Mouse (Mus musculus) embryo, embryonic 10.5 days (tissue): ENCODE measurements at regions not wholly inside any gene's neighbourhood (a gene's known extent, or its start where the extent isn't known, plus 50 kb on each side); places are given as distances from the start of the nearest gene placed in this dataset.

Experiments
- DNase-seq: peaks from one replicate; pipeline ENCODE4 v3.0.0-alpha.2; 2015; ENCODE audit warnings: low spot score

- DNase-seq, result no peak
Measured at GRCm38 (mm10) chr13:116017886-116018285, 291.6 kb downstream of the Isl1 start.

GRCm38 (mm10) chr13:116003733-116004132 is 305.8 kb downstream of the Isl1 start:
- no peak for DNase-seq

- DNase-seq, result no peak
Measured at GRCm38 (mm10) chr13:116002391-116002899, 307.0 kb downstream of the Isl1 start.

DNA sequence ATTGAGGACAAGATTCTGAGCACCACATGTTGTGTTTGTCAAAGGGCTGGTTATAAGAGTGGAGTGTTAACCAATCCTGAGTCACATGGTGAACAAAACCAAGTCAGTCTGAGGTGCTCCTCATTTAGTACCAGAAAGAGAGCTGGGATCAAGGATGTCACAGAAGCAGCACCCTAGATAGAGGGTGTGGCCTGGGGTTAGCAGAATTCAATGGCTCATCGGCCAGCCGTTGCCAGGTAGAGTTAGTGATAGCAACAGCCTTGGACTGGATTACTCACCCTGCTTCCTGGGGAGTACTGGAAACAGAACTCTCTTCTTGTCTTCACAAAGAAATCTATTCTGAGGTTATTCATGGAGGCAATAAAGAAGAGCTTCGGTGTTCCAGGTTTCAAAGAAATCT is 318.9 kb downstream of the Isl1 start:
- no peak for DNase-seq

DNA sequence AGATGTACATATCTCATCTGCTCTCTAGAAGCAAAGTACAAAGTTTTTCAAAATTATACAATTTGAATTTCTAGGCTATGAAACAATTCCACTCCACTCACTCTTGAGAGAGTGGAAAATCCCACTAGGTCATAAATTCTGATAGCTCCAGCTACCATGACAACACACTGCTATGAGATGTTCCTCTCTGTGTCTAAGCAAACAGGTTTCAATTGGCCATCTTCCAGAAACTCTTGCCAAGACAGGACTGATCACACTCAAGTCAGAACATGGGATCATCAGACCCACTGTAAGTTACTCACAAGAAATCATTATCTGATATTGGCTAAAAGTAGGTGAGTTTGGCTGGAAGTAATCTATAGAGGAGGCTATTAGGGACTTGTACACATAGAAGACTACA is 320.4 kb downstream of the Isl1 start:
- no peak for DNase-seq

- no peak for DNase-seq
Measured at GRCm38 (mm10) chr13:115986282-115986681, 323.2 kb downstream of the Isl1 start.

GRCm38 (mm10) chr13:115985715-115986114 is 323.8 kb downstream of the Isl1 start:
- no peak for DNase-seq

DNA sequence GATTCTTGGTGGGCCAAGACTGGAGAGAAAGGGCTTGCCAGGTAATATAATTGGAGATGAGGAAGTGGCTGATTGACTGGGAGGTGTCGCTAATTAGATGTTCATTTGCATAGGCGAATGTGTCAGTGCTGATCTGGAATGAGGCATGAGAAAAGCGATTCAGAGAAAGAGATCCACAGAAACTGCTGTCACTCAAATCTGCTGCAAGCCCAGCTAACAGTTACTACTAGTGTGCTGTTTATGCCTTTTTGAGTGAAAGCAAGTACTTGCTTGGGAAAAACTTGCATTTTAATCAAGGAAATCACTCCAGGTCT is 331.6 kb downstream of the Isl1 start:
- DNase-seq, result no peak

DNA sequence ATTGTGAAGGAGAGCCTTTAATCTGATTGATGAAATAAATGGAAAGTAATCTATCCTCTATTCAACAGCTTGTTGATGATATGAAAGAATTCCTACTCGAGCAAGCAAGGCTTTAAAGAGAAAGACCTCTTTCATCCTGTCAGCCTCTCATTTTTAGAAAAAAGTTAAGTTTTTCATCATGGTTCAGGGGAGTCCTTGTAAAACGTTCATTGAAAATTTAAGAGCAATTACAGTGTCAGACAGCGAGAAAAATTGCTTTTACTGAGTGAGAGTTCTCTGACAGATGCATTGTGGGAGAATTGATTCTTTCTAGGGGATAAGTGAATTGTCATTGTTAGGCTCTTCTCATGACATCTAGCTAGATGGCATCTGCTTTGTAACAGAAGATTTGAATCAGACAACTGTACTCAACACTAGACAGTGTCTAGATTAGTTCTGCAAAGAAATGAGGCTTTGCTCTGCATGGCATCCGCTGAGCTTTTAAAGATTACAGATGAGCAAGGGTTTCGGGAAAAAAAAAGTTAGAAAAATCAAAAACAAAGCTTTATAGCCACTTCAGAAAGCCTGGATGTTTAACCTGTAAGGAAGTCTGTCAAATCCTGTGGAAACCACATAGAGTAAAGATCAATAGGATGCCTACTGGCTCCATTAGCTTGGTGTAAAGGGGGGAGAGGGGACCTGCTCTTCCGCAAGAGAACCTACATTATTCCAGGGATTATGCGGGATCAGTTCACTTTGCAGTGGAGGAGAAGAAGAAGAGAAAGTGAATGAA is 332.2 kb downstream of the Isl1 start:
- no peak for DNase-seq
